Mouse (Mus musculus) embryonic facial prominence, embryonic 10.5 days (tissue): ENCODE measurements around the gene Rnf157. TPM values are rescaled to one million over a fixed set of nuclear protein-coding genes. Genes with fewer than 3 reads are reported as not detected.
"Not testable (repeated sequence)": the region's sequence is repeated elsewhere in the genome, so short reads cannot be mapped to it uniquely, and the experiment has no call there.

Source experiments
- DNase-seq: peaks from one replicate; pipeline ENCODE4 v3.0.0-alpha.2; 2017; ENCODE audit warnings: low spot score
- H3K27ac ChIP-seq: fragments of 300-500 bp; sonication (generic); replicated peaks from 2 replicates; pipeline ENCODE4 v1.5.1; 2016; ENCODE audit warnings: mild to moderate bottlenecking
- H3K27me3 ChIP-seq: fragments of 300-500 bp; sonication (generic); replicated peaks from 2 replicates; pipeline ENCODE4 v1.6.1; 2016; ENCODE audit warnings: low read depth, mild to moderate bottlenecking; ENCODE audit not compliant: poor library complexity, severe bottlenecking
- H3K36me3 ChIP-seq: fragments of 300-500 bp; sonication (generic); replicated peaks from 2 replicates; pipeline ENCODE4 v1.6.1; 2016; ENCODE audit warnings: mild to moderate bottlenecking, moderate library complexity
- H3K4me1 ChIP-seq: fragments of 300-500 bp; sonication (generic); 2 replicates; pipeline ENCODE4 v1.6.1; 2016
- H3K4me3 ChIP-seq: fragments of 300-500 bp; sonication (generic); 2 replicates; pipeline ENCODE4 v1.5.1; 2016; ENCODE audit warnings: mild to moderate bottlenecking, moderate library complexity
- H3K9me3 ChIP-seq: fragments of 300-500 bp; sonication (generic); 2 replicates; pipeline ENCODE4 v1.6.1; 2016; ENCODE audit warnings: mild to moderate bottlenecking
- WGBS: fragments of 180-500 bp; shearing (Covaris S2); methylation state at CpG from one replicate; pipeline ENCODE4 v1.1.7; 2016; 5-methylcytosine and 5-hydroxymethylcytosine counted together
- polyA plus RNA-seq: library from polyadenylated mRNA; unstranded; fragments of >200 nt; fragmentation: Nextera tagmentation; extraction: Ambion mirVana; gene quantifications from 2 replicates; pipeline ENCODE4 v1.2.1, GENCODE M21; 2016

Gene Rnf157
- polyA plus RNA-seq, 1 experiment from 2014 or later, result 12.7 TPM

DNA sequence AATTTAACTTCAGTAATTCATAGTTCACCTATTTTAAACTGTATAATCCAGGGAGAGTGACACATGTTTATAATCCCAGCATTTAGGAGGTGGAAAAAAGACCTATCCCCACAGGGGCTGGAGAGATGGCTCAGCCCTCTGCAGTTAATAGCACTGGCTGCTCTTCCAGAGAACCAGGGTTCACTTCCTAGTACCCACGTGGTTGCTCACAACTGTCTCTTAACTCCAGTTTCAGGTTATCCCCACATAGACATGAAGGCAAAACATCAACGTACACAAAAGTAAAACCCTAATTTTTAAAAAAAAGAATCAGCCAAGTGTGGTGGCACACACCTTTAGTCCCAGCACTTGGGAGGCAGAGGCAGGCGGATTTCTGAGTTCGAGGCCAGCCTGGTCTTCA lies 7.2 kb downstream of the Rnf157 start:
- Histone ChIP-seq H3K4me3 (no peak overlapping the region), H3K4me1 (peaks cover under 1% of the 10 kb centered on the region), H3K27ac (no peak overlapping the region), H3K36me3 (peaks cover 25% of the 10 kb centered on the region), H3K27me3 (no peaks in the 10 kb centered on the region; the same call in 1 of the 2 replicates), H3K9me3 (no peaks in the 10 kb centered on the region)
- 89% methylated on average over 4 of the region's 4 CpGs for WGBS
- no peak for DNase-seq

DNA sequence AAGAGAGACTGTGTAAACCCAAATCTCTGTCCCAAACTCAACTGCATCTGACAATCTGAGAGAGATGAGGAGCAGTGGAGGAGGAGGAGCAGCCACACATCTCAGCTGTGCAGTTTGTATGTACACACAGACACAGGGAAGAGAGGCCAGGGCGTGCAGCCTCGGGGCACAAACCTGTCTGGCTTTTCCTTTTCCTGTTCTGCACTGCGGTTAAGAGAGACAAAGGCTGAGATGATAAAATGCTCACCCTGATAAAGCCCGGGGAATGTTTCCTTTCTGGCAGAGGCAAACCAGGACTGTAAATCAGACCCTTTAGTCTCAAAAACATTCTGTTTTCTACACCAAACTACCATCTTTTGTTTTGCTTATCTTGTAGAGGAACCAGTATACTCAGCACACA lies 12.3 kb downstream of the Rnf157 start:
- peaks cover 5% of the 10 kb centered on the region for H3K4me1 ChIP-seq
- no peaks in the 10 kb centered on the region for H3K27me3 ChIP-seq
- 60% methylated on average over 4 of the region's 4 CpGs for WGBS
- no peak for DNase-seq
- H3K4me3 ChIP-seq, result no peak overlapping the region
- 0 out of 2 replicates have a peak overlapping the region, but pooled peaks have one; percentile 19 for H3K27ac ChIP-seq
- H3K9me3 ChIP-seq, result no peaks in the 10 kb centered on the region
- H3K36me3 ChIP-seq, result peaks cover 24% of the 10 kb centered on the region

DNA sequence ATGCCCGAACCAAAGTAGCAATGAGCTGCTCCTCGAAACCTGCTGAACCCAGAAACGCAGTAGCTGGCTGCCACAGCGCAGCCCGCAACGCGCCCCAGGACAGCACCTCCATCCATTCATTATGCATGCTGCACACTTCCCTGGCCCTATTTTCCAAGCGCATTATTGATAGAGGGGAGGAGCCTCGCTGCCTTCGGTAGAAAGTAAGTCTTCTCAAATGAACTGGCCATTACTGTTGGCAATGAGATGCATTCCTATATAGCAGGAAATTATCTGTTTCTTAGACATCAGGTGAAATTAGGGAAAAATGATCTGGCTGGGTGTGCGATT lies 14.5 kb downstream of the Rnf157 start:
- H3K4me1 ChIP-seq, result peaks cover 9% of the 10 kb centered on the region
- no peaks in the 10 kb centered on the region for H3K9me3 ChIP-seq
- DNase-seq, result no peak
- H3K4me3 ChIP-seq, result no peak overlapping the region
- H3K27me3 ChIP-seq, result no peaks in the 10 kb centered on the region
- WGBS, result 88% methylated on average over 11 of the region's 11 CpGs
- H3K36me3 ChIP-seq, result peaks cover 20% of the 10 kb centered on the region
- H3K27ac ChIP-seq, result no peak overlapping the region

DNA sequence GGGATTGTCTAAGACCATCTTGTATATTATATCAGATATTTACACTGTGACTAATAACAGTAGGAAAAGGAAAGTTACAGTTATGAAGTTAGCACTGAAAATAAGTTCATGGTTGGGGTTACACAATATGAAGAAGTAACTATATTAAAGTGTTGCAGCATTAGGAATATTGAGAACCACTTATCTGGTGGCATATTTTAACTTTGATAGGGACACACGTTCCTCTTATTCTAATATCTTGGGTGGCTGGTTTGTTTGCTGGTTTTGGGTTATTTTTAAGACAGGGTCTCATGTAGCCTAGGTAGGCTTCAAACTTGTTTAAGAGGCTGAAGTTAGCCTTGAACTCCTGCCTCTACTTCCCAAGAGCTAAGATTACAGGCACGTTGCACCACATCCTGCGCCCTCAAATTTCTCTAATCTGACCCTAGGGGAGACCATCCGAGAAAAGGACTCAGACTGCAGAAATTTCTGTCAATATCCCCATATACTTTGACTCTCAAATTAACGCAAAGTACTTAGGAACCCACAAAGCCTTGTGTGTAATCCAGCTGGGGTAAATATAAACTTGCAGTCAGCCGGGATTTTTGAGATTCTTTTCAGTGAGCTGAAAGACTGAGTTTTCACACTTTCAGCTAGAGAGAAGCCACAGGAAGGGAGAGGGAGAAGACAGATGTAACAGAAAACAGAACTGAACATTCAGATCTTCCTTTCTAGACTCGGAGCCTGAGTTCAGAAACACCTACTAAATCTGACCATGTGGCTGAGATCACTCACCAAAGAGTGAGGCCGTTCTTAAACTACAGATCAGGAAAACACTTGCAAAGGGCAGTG lies 15.1 kb downstream of the Rnf157 start:
- Histone ChIP-seq H3K9me3 (no peaks in the 10 kb centered on the region), H3K4me1 (peaks cover 9% of the 10 kb centered on the region), H3K27me3 (no peaks in the 10 kb centered on the region), H3K4me3 (no peak overlapping the region), H3K27ac (no peak overlapping the region), H3K36me3 (peaks cover 15% of the 10 kb centered on the region)
- WGBS, result 80% methylated on average over 8 of the region's 8 CpGs
- no peak for DNase-seq

DNA sequence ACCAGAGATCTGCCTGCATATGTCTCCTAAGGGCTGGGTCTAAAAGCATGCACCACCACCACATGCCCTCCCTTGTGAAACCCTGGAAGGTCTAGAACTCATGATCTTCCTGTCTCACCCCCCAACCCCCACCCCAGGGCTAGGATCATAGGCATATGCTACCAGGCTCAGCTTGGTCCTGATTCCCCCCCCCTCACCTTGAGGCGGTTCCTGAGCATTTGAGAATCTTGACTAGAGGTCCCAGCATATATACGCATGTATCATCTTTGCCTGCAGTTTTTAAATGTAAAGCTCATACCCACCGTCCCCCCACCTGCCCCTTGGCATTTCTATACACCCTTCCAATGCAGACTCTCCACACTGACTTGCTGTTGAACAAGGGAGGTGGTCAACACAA lies 15.9 kb downstream of the Rnf157 start:
- no peaks in the 10 kb centered on the region for H3K9me3 ChIP-seq
- no peaks in the 10 kb centered on the region for H3K27me3 ChIP-seq
- H3K4me3 ChIP-seq, result no peak overlapping the region
- 94% methylated on average over 3 of the region's 3 CpGs for WGBS
- H3K36me3 ChIP-seq, result peaks cover 15% of the 10 kb centered on the region
- no peak overlapping the region for H3K27ac ChIP-seq
- no peak for DNase-seq
- peaks cover 9% of the 10 kb centered on the region for H3K4me1 ChIP-seq

DNA sequence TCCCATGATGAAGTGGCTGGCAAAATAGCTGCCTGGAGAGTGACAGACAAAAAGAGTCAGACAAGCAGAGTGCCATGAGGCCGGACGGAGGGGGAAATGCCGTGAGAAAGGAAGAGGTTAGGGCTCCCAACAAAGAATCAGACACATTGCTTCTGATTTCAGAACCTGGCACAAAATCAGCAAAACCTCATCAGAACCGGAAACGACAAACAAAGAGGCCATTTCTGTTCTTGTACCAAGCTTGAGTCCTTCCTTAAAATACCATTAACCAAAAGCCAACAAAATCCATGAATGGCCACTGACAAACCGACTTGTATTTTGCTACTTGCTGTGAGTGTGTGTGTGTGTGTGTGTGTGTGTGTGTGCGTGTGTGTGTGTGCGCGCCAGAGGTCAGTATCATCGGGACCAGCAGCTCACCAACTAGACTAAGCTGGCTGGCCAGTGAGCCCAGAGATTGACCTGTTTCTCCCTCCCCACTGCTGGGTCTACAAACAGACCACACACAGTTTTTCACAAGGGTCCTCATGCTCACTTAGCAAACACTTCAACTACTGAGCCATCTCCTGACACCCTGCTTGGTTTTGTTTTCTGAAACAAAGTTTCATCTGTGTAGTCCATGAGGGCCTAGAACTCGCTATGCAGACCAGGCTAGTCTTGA lies 16.4 kb downstream of the Rnf157 start:
- no peaks in the 10 kb centered on the region for H3K9me3 ChIP-seq
- H3K36me3 ChIP-seq, result peaks cover 15% of the 10 kb centered on the region
- WGBS, result 89% methylated on average over 11 of the region's 11 CpGs
- H3K27me3 ChIP-seq, result no peaks in the 10 kb centered on the region
- H3K4me1 ChIP-seq, result peaks cover 9% of the 10 kb centered on the region
- H3K4me3 ChIP-seq, result no peak overlapping the region
- no peak for DNase-seq
- no peak overlapping the region for H3K27ac ChIP-seq

DNA sequence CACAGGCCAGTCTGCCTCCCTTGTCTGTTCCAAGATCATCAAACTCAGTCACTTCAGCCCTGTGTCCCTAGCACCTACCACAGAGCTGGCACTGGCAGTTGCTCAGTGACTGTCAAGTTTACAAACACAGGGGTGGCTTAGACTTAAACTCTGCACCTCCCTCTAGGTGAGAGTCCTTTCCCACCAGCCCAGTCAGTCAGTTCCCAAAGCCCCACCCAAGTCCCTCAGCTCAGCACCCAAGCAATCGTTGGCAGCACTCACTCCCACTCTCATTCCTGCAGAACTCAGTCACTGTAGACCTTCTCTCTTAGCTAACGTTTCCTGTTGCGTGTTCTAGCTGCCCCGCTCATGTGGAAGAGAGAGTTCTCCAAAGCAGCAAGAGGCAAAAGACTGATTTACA lies 18.1 kb downstream of the Rnf157 start:
- 91% methylated on average over 4 of the region's 4 CpGs for WGBS
- no peak for DNase-seq
- Histone ChIP-seq H3K27me3 (no peaks in the 10 kb centered on the region), H3K4me3 (no peak overlapping the region), H3K9me3 (no peaks in the 10 kb centered on the region), H3K36me3 (peaks cover 15% of the 10 kb centered on the region), H3K4me1 (peaks cover 4% of the 10 kb centered on the region; the same call in 1 of the 2 replicates), H3K27ac (no peak overlapping the region; the same call in 1 of the 2 replicates)

DNA sequence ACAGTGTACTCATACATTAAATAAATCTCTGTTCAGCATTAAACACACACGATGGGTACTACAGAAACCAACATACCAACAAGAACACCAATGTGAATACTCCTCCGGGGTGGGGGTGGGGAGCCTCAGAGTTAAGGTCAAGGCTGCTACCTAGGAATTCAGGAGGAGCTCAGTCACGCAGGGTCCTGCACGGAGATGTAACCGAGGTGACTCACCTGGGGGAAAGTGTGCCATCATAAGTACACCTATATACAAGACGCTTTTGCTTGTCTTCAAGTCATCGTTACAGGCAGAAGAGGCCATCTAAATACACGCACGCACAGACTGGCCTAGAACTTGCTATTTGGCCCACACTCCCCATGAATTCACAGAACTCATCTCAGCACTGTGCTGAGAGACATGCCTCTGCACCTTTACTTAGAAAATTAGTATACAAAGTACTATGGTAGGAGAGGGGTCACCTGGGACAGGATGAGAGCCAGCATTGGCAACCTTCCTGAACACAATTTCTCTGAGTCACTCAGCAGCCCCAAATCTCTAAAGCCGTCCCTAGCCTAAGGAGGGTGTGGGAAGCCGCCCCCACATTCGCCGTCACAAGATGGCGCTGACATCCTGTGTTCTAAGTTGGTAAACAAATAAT lies 23.9 kb downstream of the Rnf157 start:
- no peaks in the 10 kb centered on the region; the same call in 1 of the 2 replicates for H3K36me3 ChIP-seq
- no peaks in the 10 kb centered on the region for H3K27me3 ChIP-seq
- H3K4me1 ChIP-seq, result peaks cover 27% of the 10 kb centered on the region
- H3K4me3 ChIP-seq, result peak overlapping the region; percentile 35
- no peaks in the 10 kb centered on the region for H3K9me3 ChIP-seq
- peak; percentile 39 for DNase-seq
- WGBS, result 64% methylated on average over 14 of the region's 14 CpGs
- peak overlapping the region; percentile 19 for H3K27ac ChIP-seq

DNA sequence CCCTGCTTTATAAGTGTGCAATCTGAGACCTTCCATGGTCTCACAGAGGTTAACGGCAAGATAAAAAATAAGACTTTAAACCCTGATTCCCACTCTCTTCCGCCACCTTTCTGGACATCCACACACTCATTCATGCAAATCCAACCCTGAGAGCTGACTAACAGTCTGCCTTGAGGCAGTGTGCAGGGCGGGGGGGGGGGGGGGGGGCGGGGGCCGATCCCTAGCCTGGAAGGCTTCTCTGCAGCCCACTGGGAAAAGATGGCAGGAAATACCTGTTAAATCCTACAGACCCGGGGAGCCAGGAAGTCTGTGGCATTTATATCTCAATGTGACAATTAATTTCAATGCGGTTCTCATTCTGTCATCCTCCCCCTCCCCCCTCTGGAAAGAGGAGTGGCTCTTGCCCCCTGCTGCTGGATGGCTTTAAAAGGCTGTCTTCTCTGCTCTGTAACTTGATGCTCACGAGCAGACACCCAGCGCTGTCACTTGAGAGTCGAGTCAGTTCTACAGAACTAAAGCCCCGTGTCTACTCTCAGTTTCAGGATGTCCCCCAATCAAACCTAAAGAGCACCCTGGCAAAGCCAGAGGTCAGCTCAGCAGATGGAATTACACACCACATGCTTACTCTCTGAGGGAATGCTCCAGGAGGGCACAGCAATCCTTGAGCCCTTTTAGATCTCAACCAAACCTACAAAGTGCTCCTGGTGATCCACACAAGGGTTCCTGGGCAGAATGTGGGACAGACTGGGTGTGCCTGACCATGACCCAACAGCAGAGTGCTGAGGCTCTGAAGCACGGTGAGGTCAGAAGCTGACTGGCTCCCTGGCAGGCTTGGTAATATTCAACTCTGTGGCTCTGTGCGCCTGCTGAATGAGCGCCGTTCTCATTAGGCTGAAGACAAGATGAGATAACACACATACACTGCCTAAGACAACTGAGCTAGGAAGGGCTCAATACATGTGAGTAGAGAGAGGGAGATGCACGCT lies 25.5 kb downstream of the Rnf157 start:
- peak; percentile 64 for DNase-seq
- H3K27me3 ChIP-seq, result no peaks in the 10 kb centered on the region
- WGBS, result 16% methylated on average over 16 of the region's 16 CpGs
- H3K27ac ChIP-seq, result peak overlapping the region; percentile 81
- H3K4me1 ChIP-seq, result peaks cover 27% of the 10 kb centered on the region
- no peaks in the 10 kb centered on the region for H3K9me3 ChIP-seq
- H3K4me3 ChIP-seq, result peak overlapping the region; percentile 48
- H3K36me3 ChIP-seq, result no peaks in the 10 kb centered on the region; the same call in 1 of the 2 replicates

DNA sequence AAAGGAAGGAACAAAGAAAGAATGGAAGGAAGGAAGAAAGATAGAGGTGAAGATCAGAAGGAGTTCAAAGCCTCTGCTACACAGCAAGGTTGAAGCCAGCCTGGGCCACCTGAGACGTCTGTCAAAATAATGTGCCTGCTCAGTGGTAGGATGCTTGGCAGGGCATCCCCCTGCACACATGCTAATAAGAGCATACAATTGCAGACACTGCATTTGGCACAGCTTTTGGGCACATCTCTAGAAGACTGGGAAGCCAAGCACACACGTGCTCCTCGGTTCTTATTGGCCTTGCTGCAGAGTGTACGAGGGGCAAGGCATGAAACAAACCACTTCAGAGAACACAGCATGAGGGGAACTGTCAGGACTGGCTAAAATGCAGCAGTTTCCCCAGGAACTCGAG lies 26.8 kb downstream of the Rnf157 start:
- no peaks in the 10 kb centered on the region for H3K27me3 ChIP-seq
- WGBS, result 45% methylated on average over 5 of the region's 5 CpGs
- no peak for DNase-seq
- H3K27ac ChIP-seq, result peak overlapping the region; percentile 81; the same call in 1 of the 2 replicates
- no peaks in the 10 kb centered on the region for H3K9me3 ChIP-seq
- no peak overlapping the region for H3K4me3 ChIP-seq
- no peaks in the 10 kb centered on the region; the same call in 1 of the 2 replicates for H3K36me3 ChIP-seq
- H3K4me1 ChIP-seq, result peaks cover 27% of the 10 kb centered on the region

DNA sequence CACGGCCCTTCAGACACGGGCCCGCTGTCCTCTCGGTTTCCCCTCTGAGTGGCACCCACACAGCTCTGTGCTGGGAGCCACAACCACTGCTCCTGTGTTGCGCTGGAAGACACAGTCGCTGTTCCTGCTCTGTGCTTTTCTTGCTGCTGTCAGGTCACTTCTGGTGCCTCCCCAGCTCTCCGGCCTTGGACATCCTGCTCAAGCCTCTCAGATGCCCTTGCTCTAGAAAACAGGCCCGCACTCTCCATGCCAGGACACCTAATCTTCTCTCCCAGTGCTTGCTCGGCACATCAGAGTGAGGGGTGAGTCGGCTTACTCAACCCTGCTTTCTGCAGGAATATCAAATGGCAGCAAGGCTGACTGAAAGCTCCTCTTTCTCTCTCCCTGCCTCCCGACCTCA lies 28.7 kb downstream of the Rnf157 start:
- H3K9me3 ChIP-seq, result no peaks in the 10 kb centered on the region
- no peak overlapping the region for H3K27ac ChIP-seq
- no peaks in the 10 kb centered on the region; the same call in 1 of the 2 replicates for H3K36me3 ChIP-seq
- no peak overlapping the region for H3K4me3 ChIP-seq
- no peaks in the 10 kb centered on the region for H3K27me3 ChIP-seq
- H3K4me1 ChIP-seq, result peaks cover 27% of the 10 kb centered on the region
- WGBS, result 81% methylated on average over 11 of the region's 11 CpGs
- DNase-seq, result no peak

DNA sequence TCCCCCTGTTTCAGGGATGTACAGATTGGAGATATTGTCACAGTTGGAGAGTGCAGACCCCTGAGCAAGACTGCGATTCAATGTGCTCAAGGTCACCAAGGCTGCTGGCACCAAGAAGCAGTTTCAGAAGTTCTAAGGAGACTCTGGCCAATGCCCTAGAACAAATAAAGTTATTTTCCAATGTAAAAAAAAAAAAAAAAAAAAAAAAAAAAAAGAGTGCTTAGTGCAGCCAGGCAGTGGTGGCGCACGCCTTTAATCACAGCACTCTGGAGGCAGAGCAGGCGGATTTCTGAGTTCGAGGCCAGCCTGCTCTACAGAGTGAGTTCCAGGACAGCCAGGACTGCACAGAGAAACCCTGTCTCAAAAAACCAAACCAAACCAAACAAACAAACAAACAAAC lies 29.8 kb downstream of the Rnf157 start:
- 90% methylated on average over 5 of the region's 5 CpGs for WGBS

More for the DNA sequence above, 29.8 kb downstream of the Rnf157 start:
- H3K9me3 ChIP-seq, H3K36me3 ChIP-seq, H3K27me3 ChIP-seq, DNase-seq, H3K4me3 ChIP-seq, H3K27ac ChIP-seq: not testable (repeated sequence)
- H3K4me1 ChIP-seq, result peaks cover 27% of the 10 kb centered on the region
